Mouse (Mus musculus): ENCODE data around the gene Herc6. TPM values are rescaled to one million over a fixed set of nuclear protein-coding genes. Genes with fewer than 3 reads are reported as not detected.

Gene Herc6
- polyA plus RNA-seq (2015; fragmentation: Nextera tagmentation; extraction: Ambion mirVana) = 0.95 and 1.1 TPM in 2 replicates

- Histone ChIP-seq H3K4me1 (replicated peaks) (peaks cover 8% of the 10 kb centered on the region), H3K27ac (no peak within 1 kb of the TSS), H3K9me3 (no peaks in the 10 kb centered on the region), H3K27me3 (no peaks in the 10 kb centered on the region), H3K4me3 (peak within 1 kb of the TSS; percentile 39), H3K9ac (peak within 1 kb of the TSS; percentile 67), H3K4me2 (peak within 1 kb of the TSS; percentile 61), H3K36me3 (no peaks in the 10 kb centered on the region)
- ATAC-seq (ENCODE audit: low FRiP score) = peak; percentile 54
- WGBS = 8% methylated on average over 16 of the region's 16 CpGs
Measured at GRCm38 (mm10) chr6:57580881-57581548, at the start of gene Herc6. TSS of gene Herc6 (plus strand) at chr6:57581000.

GRCm38 (mm10) chr6:57531011-57531410 lies 49.8 kb upstream of the Herc6 start:
- no peak overlapping the region for H3K4me2 ChIP-seq
- no peaks in the 10 kb centered on the region for H3K36me3 ChIP-seq
- no peak overlapping the region for H3K27ac ChIP-seq
- H3K9me3 ChIP-seq = no peaks in the 10 kb centered on the region
- no peak for ATAC-seq (ENCODE audit: low FRiP score)
- H3K4me1 ChIP-seq (replicated peaks) = peaks cover 18% of the 10 kb centered on the region
- no peak overlapping the region for H3K4me3 ChIP-seq
- 83% methylated on average over 4 of the region's 4 CpGs for WGBS
- H3K9ac ChIP-seq = no peak overlapping the region
- H3K27me3 ChIP-seq = no peaks in the 10 kb centered on the region

- Histone ChIP-seq H3K4me1 (replicated peaks) (peaks cover 19% of the 10 kb centered on the region), H3K27ac (no peak overlapping the region), H3K4me2 (no peak overlapping the region), H3K27me3 (no peaks in the 10 kb centered on the region), H3K9me3 (no peaks in the 10 kb centered on the region), H3K9ac (no peak overlapping the region), H3K36me3 (no peaks in the 10 kb centered on the region), H3K4me3 (no peak overlapping the region)
- WGBS = 90% methylated on average over 1 of the region's 1 CpGs
- no peak for ATAC-seq (ENCODE audit: low FRiP score)
Measured at GRCm38 (mm10) chr6:57531441-57531840, 49.4 kb upstream of the Herc6 start.

- H3K4me3 ChIP-seq = no peak overlapping the region
- no peaks in the 10 kb centered on the region for H3K9me3 ChIP-seq
- no peak for ATAC-seq (ENCODE audit: low FRiP score)
- 89% methylated on average over 1 of the region's 1 CpGs for WGBS
- 0 out of 2 replicates have a peak overlapping the region, but pooled peaks have one; percentile 19 for H3K9ac ChIP-seq
- peaks cover 19% of the 10 kb centered on the region for H3K4me1 ChIP-seq (replicated peaks)
- no peak overlapping the region for H3K27ac ChIP-seq
- no peaks in the 10 kb centered on the region for H3K36me3 ChIP-seq
- no peaks in the 10 kb centered on the region for H3K27me3 ChIP-seq
- no peak overlapping the region for H3K4me2 ChIP-seq
Measured at GRCm38 (mm10) chr6:57532022-57532421, 48.8 kb upstream of the Herc6 start.

GRCm38 (mm10) chr6:57533410-57533809 lies 47.4 kb upstream of the Herc6 start:
- Histone ChIP-seq H3K4me2 (peak overlapping the region; percentile 70), H3K9ac (no peak overlapping the region), H3K36me3 (no peaks in the 10 kb centered on the region), H3K4me3 (peak overlapping the region; percentile 72; the same call in 1 of the 2 replicates), H3K27me3 (no peaks in the 10 kb centered on the region), H3K4me1 (replicated peaks) (peaks cover 19% of the 10 kb centered on the region), H3K27ac (no peak overlapping the region), H3K9me3 (no peaks in the 10 kb centered on the region)
- 75% methylated on average over 2 of the region's 2 CpGs for WGBS
- ATAC-seq (ENCODE audit: low FRiP score) = no peak

GRCm38 (mm10) chr6:57534231-57534610 lies 46.6 kb upstream of the Herc6 start:
- WGBS = 6% methylated on average over 8 of the region's 8 CpGs
- ATAC-seq (ENCODE audit: low FRiP score) = no peak
- Histone ChIP-seq H3K27me3 (no peaks in the 10 kb centered on the region), H3K36me3 (no peaks in the 10 kb centered on the region), H3K9me3 (no peaks in the 10 kb centered on the region), H3K4me2 (peak overlapping the region; percentile 70), H3K4me1 (replicated peaks) (peaks cover 19% of the 10 kb centered on the region), H3K27ac (peak overlapping the region; percentile 84), H3K4me3 (peak overlapping the region; percentile 72), H3K9ac (peak overlapping the region; percentile 79)

GRCm38 (mm10) chr6:57534611-57535286 lies 46.1 kb upstream of the Herc6 start:
- peak overlapping the region; percentile 72 for H3K4me3 ChIP-seq
- WGBS = under 1% methylated on average over 31 of the region's 31 CpGs
- peak overlapping the region; percentile 84 for H3K27ac ChIP-seq
- peak; percentile 61 for ATAC-seq (ENCODE audit: low FRiP score)
- H3K9ac ChIP-seq = peak overlapping the region; percentile 79
- H3K36me3 ChIP-seq = no peaks in the 10 kb centered on the region
- peaks cover 19% of the 10 kb centered on the region for H3K4me1 ChIP-seq (replicated peaks)
- no peaks in the 10 kb centered on the region for H3K9me3 ChIP-seq
- no peaks in the 10 kb centered on the region for H3K27me3 ChIP-seq
- peak overlapping the region; percentile 70 for H3K4me2 ChIP-seq

GRCm38 (mm10) chr6:57535386-57535936 lies 45.3 kb upstream of the Herc6 start, which contains the start of gene Ppm1k:
TSS of gene Ppm1k (minus strand) at chr6:57535468.
- H3K27me3 ChIP-seq = no peaks in the 10 kb centered on the region
- ATAC-seq (ENCODE audit: low FRiP score) = peak; percentile 98

GRCm38 (mm10) chr6:57535971-57536669 lies 44.7 kb upstream of the Herc6 start:
- H3K9ac ChIP-seq = peak overlapping the region; percentile 66
- H3K36me3 ChIP-seq = no peaks in the 10 kb centered on the region
- peak overlapping the region; percentile 70 for H3K4me2 ChIP-seq
- peak overlapping the region; percentile 72 for H3K4me3 ChIP-seq
- ATAC-seq (ENCODE audit: low FRiP score) = peak; percentile 66
- H3K27me3 ChIP-seq = no peaks in the 10 kb centered on the region
- H3K4me1 ChIP-seq (replicated peaks) = peaks cover 19% of the 10 kb centered on the region
- 28% methylated on average over 14 of the region's 14 CpGs for WGBS
- peak overlapping the region; percentile 69 for H3K27ac ChIP-seq
- no peaks in the 10 kb centered on the region for H3K9me3 ChIP-seq

More at GRCm38 (mm10) chr6:57535386-57535936, 45.3 kb upstream of the Herc6 start, which contains the start of gene Ppm1k:
- H3K9ac ChIP-seq = peak within 1 kb of the TSS; percentile 79
- H3K36me3 ChIP-seq = no peaks in the 10 kb centered on the region
- peak within 1 kb of the TSS; percentile 84 for H3K27ac ChIP-seq
- H3K9me3 ChIP-seq = no peaks in the 10 kb centered on the region
- WGBS = under 1% methylated on average over 24 of the region's 24 CpGs
- H3K4me2 ChIP-seq = peak within 1 kb of the TSS; percentile 70
- peaks cover 19% of the 10 kb centered on the region for H3K4me1 ChIP-seq (replicated peaks)
- H3K4me3 ChIP-seq = peak within 1 kb of the TSS; percentile 72

GRCm38 (mm10) chr6:57537887-57538286 lies 42.9 kb upstream of the Herc6 start:
- H3K27me3 ChIP-seq = no peaks in the 10 kb centered on the region
- H3K9ac ChIP-seq = no peak overlapping the region
- WGBS = 95% methylated on average over 5 of the region's 5 CpGs
- no peaks in the 10 kb centered on the region for H3K36me3 ChIP-seq
- no peak overlapping the region for H3K27ac ChIP-seq
- H3K4me1 ChIP-seq (replicated peaks) = peaks cover 16% of the 10 kb centered on the region
- no peak overlapping the region for H3K4me2 ChIP-seq
- no peaks in the 10 kb centered on the region for H3K9me3 ChIP-seq
- ATAC-seq (ENCODE audit: low FRiP score) = no peak
- H3K4me3 ChIP-seq = no peak overlapping the region

GRCm38 (mm10) chr6:57540950-57541498 lies 39.8 kb upstream of the Herc6 start:
- no peaks in the 10 kb centered on the region for H3K27me3 ChIP-seq
- H3K36me3 ChIP-seq = no peaks in the 10 kb centered on the region
- peaks cover under 1% of the 10 kb centered on the region; the same call in 1 of the 2 replicates for H3K4me1 ChIP-seq (replicated peaks)
- no peak overlapping the region for H3K9ac ChIP-seq
- ATAC-seq (ENCODE audit: low FRiP score) = no peak
- H3K27ac ChIP-seq = no peak overlapping the region
- no peaks in the 10 kb centered on the region for H3K9me3 ChIP-seq
- 84% methylated on average over 5 of the region's 5 CpGs for WGBS
- H3K4me2 ChIP-seq = no peak overlapping the region
- H3K4me3 ChIP-seq = no peak overlapping the region
